Mouse (Mus musculus): ENCODE data around the gene Socs1. TPM values are rescaled to one million over a fixed set of nuclear protein-coding genes. Genes with fewer than 3 reads are reported as not detected.

Gene Socs1
- polyA plus RNA-seq, 1 experiment = 7.3 TPM

DNA sequence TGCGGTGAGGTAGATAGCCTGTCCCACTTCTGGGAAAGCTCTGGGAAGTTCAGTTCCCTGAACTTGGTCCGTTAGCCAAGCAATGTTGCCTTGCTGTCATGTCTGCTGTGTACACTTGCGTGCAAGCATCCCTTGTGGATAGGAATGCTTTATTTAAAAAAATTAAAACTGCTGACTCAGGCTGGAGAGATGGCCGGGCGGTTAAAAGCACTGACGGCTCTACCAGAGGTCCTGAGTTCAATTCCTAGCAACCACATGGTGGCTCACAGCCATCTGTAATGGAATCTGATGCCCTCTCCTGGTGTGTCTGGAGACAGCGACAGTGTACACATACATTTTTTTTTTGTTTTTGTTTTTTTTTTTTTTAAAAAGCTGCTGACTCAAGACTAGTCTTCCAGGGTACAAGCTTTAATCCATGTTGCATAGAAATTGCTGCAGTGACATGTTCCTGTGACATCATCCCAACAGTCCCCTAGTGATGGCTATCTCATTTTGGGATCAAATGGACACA, 2.3 kb upstream of the Socs1 start:
- no peak overlapping the region for H3K4me3 ChIP-seq (ENCODE audit: insufficient read depth, low read length)
- peak overlapping the region; percentile 94 for H3K27ac ChIP-seq (ENCODE audit: insufficient read depth, low read length)

DNA sequence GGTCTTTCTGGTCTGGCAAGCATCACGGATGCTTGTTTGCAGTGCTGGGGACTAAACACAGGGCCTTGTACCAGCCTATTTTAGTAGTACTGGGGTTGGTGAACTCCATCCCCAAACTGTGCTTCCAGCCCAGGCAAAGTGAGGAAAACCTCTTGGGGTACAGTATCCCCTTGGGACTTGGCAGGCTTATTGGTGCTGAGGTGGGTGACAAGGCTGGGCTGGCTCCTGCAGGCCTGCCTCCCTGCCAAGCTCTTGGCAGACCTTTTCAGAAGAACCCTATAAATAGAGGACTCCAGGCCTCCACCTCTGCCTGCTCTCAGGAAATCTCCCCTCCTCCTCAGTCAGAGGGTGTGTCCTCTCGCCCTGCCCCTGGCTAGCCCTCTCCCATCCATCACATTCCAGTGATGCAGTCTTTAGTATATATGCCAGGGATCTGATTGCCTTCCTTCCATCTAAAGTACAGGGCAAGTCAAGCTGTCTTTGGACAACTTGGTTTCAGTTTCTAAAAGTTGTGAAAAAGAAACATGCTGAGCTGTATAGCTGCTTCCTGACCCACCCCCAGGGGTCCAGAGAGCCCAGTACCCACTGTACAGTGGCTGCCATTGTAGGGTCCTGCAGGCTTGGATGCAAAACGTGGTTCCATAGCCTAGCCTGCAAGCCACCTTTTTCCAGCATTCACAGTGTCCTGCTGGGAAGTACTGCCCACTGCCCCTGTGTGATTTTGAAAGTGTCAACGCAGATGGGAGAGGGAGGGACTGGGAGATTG, 1.6 kb upstream of the Socs1 start:
- TF ChIP-seq CTCF (IDR thresholded peaks at IDR 0.05; ENCODE audit: borderline replicate concordance, insufficient read depth, low read length) = no peak
- no peak for TF ChIP-seq POLR2A (IDR thresholded peaks at IDR 0.05; ENCODE audit: low read depth, low read length)
- Histone ChIP-seq H3K4me3 (ENCODE audit: insufficient read depth, low read length) (no peak overlapping the region), H3K4me1 (ENCODE audit: control insufficient read depth, insufficient read depth, low read length) (peaks cover 14% of the 10 kb centered on the region), H3K27ac (ENCODE audit: insufficient read depth, low read length) (peak overlapping the region; percentile 94)

More for the DNA sequence above, 2.3 kb upstream of the Socs1 start:
- H3K4me1 ChIP-seq (ENCODE audit: control insufficient read depth, insufficient read depth, low read length) = peaks cover 10% of the 10 kb centered on the region
- TF ChIP-seq POLR2A (IDR thresholded peaks at IDR 0.05; ENCODE audit: low read depth, low read length) (no peak), CTCF (IDR thresholded peaks at IDR 0.05; ENCODE audit: borderline replicate concordance, insufficient read depth, low read length) (no peak)

GRCm38 (mm10) chr16:10786288-10786687, 952 bp upstream of the Socs1 start:
- peak; percentile 63 for TF ChIP-seq POLR2A (IDR thresholded peaks at IDR 0.05; ENCODE audit: low read depth, low read length)
- peak; percentile 90 for TF ChIP-seq CTCF (IDR thresholded peaks at IDR 0.05; ENCODE audit: borderline replicate concordance, insufficient read depth, low read length)
- Histone ChIP-seq H3K4me3 (ENCODE audit: insufficient read depth, low read length) (peak overlapping the region; percentile 73; the same call in 1 of the 2 replicates), H3K27ac (ENCODE audit: insufficient read depth, low read length) (peak overlapping the region; percentile 94), H3K4me1 (ENCODE audit: control insufficient read depth, insufficient read depth, low read length) (peaks cover 14% of the 10 kb centered on the region)

- peak overlapping the region; percentile 74 for H3K27ac ChIP-seq (ENCODE audit: insufficient read depth, low read length)
Observed at GRCm38 (mm10) chr16:10784793-10785370, 454 bp downstream of the Socs1 start.

DNA sequence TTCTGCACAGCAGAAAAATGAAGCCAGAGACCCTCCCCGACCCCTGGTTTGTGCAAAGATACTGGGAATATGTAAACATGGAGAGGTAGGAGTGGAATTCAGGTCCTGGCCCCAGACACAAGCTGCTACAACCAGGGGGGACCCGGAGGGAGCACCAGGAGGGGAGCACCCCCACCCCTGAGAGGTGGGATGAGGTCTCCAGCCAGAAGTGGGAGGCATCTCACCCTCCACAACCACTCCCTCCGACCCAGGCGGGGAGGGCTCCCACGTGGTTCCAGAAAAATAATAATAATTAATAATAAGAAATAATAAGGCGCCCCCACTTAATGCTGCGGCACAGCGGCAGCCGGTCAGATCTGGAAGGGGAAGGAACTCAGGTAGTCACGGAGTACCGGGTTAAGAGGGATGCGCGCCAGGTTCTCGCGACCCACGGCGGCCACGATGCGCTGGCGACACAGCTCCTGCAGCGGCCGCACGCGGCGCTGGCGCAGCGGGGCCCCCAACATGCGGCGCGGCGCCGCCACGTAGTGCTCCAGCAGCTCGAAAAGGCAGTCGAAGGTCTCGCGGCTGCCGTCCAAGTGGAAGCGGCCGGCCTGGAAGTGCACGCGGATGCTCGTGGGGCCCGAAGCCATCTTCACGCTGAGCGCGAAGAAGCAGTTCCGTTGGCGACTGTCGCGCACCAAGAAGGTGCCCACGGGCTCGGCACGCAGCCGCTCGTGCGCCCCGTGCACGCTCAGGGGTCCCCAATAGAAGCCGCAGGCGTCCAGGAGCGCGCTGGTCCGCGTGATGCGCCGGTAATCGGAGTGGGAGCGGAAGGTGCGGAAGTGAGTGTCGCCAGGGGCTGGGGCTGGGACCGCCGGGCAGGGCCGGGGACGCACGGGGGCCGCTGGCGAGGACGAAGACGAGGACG, 1.2 kb downstream of the Socs1 start:
- Histone ChIP-seq H3K27ac (ENCODE audit: insufficient read depth, low read length) (peak overlapping the region; percentile 66), H3K4me3 (ENCODE audit: insufficient read depth, low read length) (peak overlapping the region; percentile 78), H3K4me1 (ENCODE audit: control insufficient read depth, insufficient read depth, low read length) (peaks cover 14% of the 10 kb centered on the region)
- TF ChIP-seq CTCF (IDR thresholded peaks at IDR 0.05; ENCODE audit: borderline replicate concordance, insufficient read depth, low read length) (no peak), POLR2A (IDR thresholded peaks at IDR 0.05; ENCODE audit: low read depth, low read length) (no peak)

More at GRCm38 (mm10) chr16:10784793-10785370, 454 bp downstream of the Socs1 start:
- TF ChIP-seq CTCF (IDR thresholded peaks at IDR 0.05; ENCODE audit: borderline replicate concordance, insufficient read depth, low read length) (peak; percentile 37), POLR2A (IDR thresholded peaks at IDR 0.05; ENCODE audit: low read depth, low read length) (peak; percentile 95)
- H3K4me3 ChIP-seq (ENCODE audit: insufficient read depth, low read length) = peak overlapping the region; percentile 78
- peaks cover 14% of the 10 kb centered on the region for H3K4me1 ChIP-seq (ENCODE audit: control insufficient read depth, insufficient read depth, low read length)

DNA sequence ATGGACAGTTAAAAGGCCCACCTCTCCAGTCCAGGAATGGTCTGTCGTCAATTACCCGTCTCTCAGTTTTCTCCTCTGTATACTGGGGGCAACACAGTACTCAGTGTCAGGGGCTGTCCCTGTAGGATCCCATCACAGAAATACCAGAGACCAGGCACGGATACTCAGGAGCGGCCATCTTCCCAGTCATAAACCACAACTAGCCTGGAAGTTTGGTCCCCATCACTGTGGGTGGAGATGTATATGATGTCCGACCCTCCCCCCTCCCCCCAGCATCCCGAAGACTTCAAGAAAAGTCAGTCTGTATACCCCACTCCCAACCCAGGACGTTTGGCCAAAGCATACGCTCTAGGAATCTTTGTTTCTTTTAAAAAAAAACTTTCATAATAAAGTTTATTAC, 1.9 kb downstream of the Socs1 start:
- H3K27ac ChIP-seq (ENCODE audit: insufficient read depth, low read length) = peak overlapping the region; percentile 44; the same call in 1 of the 2 replicates
- peak overlapping the region; percentile 78 for H3K4me3 ChIP-seq (ENCODE audit: insufficient read depth, low read length)
- H3K4me1 ChIP-seq (ENCODE audit: control insufficient read depth, insufficient read depth, low read length) = peaks cover 14% of the 10 kb centered on the region
- TF ChIP-seq CTCF (IDR thresholded peaks at IDR 0.05; ENCODE audit: borderline replicate concordance, insufficient read depth, low read length) (no peak), POLR2A (IDR thresholded peaks at IDR 0.05; ENCODE audit: low read depth, low read length) (0 out of 2 replicates have a peak, but pooled peaks have one; percentile 28)

- Histone ChIP-seq H3K27ac (ENCODE audit: insufficient read depth, low read length) (peak overlapping the region; percentile 44), H3K4me3 (ENCODE audit: insufficient read depth, low read length) (peak overlapping the region; percentile 78; the same call in 1 of the 2 replicates), H3K4me1 (ENCODE audit: control insufficient read depth, insufficient read depth, low read length) (peaks cover 14% of the 10 kb centered on the region)
- TF ChIP-seq CTCF (IDR thresholded peaks at IDR 0.05; ENCODE audit: borderline replicate concordance, insufficient read depth, low read length) = no peak
- TF ChIP-seq POLR2A (IDR thresholded peaks at IDR 0.05; ENCODE audit: low read depth, low read length) = no peak
Observed at GRCm38 (mm10) chr16:10783152-10783434, 2.2 kb downstream of the Socs1 start.

GRCm38 (mm10) chr16:10782377-10783151, 2.8 kb downstream of the Socs1 start:
- H3K4me3 ChIP-seq (ENCODE audit: insufficient read depth, low read length) = no peak overlapping the region; the same call in none of the 2 replicates
- peaks cover 14% of the 10 kb centered on the region for H3K4me1 ChIP-seq (ENCODE audit: control insufficient read depth, insufficient read depth, low read length)
- TF ChIP-seq CTCF (IDR thresholded peaks at IDR 0.05; ENCODE audit: borderline replicate concordance, insufficient read depth, low read length) (no peak), POLR2A (IDR thresholded peaks at IDR 0.05; ENCODE audit: low read depth, low read length) (peak; percentile 9; the same call in 1 of the 2 replicates)
- peak overlapping the region; percentile 44 for H3K27ac ChIP-seq (ENCODE audit: insufficient read depth, low read length)
